Mouse (Mus musculus): ENCODE measurements around the gene Mmp19.

Mmp19 gene

DNA sequence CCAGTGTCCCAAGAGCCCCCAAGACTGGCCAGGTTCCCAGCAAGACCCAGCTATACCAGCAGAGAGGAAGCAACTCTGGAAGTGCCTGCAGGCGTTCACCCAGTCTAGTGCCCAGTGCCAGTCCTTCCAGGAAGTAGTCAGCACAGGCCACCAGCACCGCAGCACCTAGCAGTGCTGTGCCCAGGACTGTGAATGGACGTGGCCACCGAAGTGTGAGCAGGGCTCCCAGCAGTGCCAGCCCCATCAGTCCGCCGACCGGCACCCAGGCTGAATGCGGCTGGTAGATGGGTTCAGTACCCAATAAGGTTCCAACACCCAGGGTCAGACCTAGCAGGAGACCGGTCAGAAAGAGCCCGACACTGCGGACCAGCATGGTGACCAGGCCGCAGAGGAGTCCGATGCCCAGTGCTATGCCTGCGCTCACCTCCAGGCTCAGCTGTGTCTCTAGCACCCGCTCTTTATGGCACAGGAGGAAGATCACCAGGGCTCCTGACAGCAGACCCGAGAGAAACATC, 11.3 kb downstream of the Mmp19 start:
- in situ Hi-C loops (cut with MboI, MseI), result no loop called here

DNA sequence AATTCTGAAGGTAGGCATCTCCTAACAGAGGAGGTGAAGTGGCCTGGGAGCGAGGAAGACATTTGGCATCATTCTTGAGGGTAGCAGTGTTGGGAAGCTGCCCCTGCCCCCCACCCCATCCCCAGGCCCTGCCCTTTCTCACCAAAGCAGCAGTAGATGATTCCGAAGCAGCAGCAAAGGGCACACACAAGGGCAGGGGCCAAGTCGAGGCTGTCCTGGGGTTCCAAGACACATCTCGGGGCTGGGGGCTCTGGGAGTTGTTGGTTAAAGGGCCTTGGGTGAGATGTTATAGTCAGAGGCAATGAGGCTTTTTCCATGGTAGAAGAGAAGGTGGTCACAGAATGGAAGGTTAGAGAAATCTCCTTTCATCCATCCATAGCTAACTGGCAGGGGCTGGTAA, 12.2 kb downstream of the Mmp19 start:
- in situ Hi-C loops (cut with MboI, MseI), result no loop called here

GRCm38 (mm10) chr10:128803361-128803760, 12.7 kb downstream of the Mmp19 start:
- in situ Hi-C loops (cut with MboI, MseI), result no loop called here

DNA sequence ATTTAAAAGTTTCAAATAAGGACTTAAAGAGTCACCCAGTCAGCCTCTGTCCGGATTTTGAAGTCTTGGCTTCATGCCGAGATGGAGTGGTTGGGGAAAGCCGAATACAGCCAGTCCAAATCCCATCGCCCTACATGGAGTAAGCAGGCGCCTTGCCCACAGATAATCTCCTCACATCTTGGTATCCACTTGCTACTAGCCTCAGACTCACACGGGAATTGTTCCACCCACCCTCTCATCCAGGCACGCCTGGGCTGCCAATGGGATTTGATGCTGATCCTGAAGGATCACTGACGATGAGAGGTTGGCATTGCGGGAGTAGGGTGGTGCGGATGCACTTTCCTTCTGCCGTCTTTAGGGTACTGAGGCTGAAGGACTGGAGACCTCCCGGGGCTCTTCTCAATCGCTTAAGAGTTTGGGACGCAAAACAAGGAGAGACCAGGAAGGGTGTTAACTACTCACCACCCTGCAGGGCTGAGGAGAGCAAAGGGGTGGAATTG, 13.1 kb downstream of the Mmp19 start, which contains the start of gene Dnajc14:
Dnajc14 (plus strand) TSS at position 292 of the 500 bp plus-strand sequence.
- in situ Hi-C loops (cut with MboI, MseI), result no loop called here

- in situ Hi-C loops (cut with MboI, MseI), result no loop called here
Measured at GRCm38 (mm10) chr10:128804271-128805091, 13.8 kb downstream of the Mmp19 start, which contains the start of gene Tmem198b. Gene Tmem198b, minus strand, starts transcription at chr10:128804370.

- in situ Hi-C loops (cut with MboI, MseI), result no loop called here
Measured at GRCm38 (mm10) chr10:128805092-128806000, 14.6 kb downstream of the Mmp19 start.

DNA sequence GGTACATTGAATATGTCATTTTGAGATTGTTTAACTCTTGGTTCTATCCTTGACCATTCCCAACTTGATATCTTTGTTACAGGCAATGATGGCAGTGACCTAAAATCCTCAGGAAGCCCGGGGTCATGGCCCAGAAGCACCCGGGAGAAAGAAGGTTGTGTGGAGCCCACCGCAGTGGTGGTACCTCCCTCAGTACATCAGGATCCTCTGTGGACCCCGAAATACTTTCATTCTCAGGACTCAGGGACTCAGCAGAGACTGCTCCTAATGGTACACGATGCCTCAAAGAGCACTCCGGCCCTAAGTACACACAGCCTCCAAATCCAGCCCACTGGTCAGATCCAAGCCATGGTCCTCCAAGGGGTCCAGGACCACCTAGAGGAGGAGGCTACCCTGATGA, 15.4 kb downstream of the Mmp19 start:
- in situ Hi-C loops (cut with MboI, MseI), result no loop called here

- in situ Hi-C loops (cut with MboI, MseI), result no loop called here
Measured at GRCm38 (mm10) chr10:128807018-128807417, 16.3 kb downstream of the Mmp19 start.

- in situ Hi-C loops (cut with MboI, MseI), result no loop called here
Measured at GRCm38 (mm10) chr10:128817033-128817432, 26.3 kb downstream of the Mmp19 start, which contains the start of gene Sarnp. Gene Sarnp, plus strand, starts transcription at chr10:128817333.

- in situ Hi-C loops (cut with MboI, MseI), result loop anchor here in 1 of 2 experiments (5.0 kb wide), 1 partner anchor 68 kb away; no protein-coding TSS in a partner anchor
Measured at GRCm38 (mm10) chr10:128820217-128820616, 29.5 kb downstream of the Mmp19 start.

- in situ Hi-C loops (cut with MboI, MseI), result loop anchor here in 1 of 2 experiments (5.0 kb wide), 1 partner anchor 69 kb away; no protein-coding TSS in a partner anchor
Measured at GRCm38 (mm10) chr10:128821358-128822056, 30.8 kb downstream of the Mmp19 start, which contains the start of gene Ormdl2. Gene Ormdl2, minus strand, starts transcription at chr10:128821645.

DNA sequence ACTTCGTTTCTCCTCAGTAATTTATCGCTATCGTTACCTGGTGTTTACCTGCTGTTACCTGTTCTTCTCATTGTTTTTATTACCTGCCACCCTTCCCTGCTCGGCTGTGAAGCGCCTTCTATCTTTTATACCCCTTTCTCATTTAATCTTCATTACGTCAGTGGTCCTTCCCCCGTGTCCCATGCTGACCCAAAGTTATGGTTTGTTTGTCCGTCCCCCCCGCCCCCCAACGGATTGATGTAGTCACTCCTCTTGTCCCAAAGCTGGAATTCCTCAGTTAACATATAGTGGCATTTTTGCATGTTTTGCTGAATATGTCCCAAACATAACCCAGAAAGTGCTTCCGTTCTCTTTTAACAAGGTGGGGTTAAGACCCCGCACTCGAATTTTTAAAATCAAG, 31.4 kb downstream of the Mmp19 start:
- in situ Hi-C loops (cut with MboI, MseI), result loop anchor here in 1 of 2 experiments (5.0 kb wide), 1 partner anchor 70 kb away; no protein-coding TSS in a partner anchor

DNA sequence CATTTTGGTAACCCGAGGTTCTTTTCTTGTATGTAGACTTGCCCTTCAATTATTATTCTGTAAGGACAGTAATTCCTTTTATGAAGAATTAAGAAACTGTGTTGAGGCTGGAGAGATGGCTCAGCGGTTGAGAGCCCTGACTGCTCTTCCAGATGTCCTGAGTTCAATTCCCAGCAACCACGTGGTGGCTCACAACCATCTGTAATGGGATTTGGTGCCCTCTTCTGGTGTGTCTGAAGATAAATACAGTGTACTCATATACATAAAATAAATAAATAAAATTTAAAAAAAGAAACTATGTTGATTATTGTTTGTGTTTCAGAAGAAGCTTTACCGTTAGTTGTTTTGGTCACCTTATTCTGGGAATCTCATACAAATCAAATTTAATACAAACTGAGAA, 32.4 kb downstream of the Mmp19 start:
- in situ Hi-C loops (cut with MboI, MseI), result loop anchor here in 1 of 2 experiments (5.0 kb wide), 1 partner anchor 71 kb away; no protein-coding TSS in a partner anchor

GRCm38 (mm10) chr10:128823821-128824220, 33.1 kb downstream of the Mmp19 start:
- in situ Hi-C loops (cut with MboI, MseI), result loop anchor here in 1 of 2 experiments (5.0 kb wide), 1 partner anchor 72 kb away; no protein-coding TSS in a partner anchor

DNA sequence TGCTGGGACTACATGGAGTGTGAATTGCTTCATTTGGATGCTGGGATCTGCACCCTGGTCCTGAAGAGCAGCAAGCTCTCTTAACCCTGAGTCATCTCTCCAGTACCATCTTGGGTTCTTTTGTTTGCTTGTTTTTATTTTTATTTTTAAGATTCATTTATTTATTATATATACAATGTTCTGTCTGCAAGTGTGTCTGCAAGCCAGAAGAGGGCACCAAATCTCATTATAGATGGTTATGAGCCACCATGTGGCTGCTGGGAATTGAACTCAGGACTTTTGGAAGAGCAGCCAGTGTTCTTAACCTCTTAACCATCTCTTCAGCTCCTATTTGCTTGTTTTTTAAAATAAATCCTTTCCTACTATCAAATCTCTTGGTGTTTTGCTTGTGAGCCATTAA, 46.7 kb downstream of the Mmp19 start:
- in situ Hi-C loops (cut with MboI, MseI), result no loop called here

GRCm38 (mm10) chr10:128839434-128839833, 48.7 kb downstream of the Mmp19 start:
- in situ Hi-C loops (cut with MboI, MseI), result no loop called here

DNA sequence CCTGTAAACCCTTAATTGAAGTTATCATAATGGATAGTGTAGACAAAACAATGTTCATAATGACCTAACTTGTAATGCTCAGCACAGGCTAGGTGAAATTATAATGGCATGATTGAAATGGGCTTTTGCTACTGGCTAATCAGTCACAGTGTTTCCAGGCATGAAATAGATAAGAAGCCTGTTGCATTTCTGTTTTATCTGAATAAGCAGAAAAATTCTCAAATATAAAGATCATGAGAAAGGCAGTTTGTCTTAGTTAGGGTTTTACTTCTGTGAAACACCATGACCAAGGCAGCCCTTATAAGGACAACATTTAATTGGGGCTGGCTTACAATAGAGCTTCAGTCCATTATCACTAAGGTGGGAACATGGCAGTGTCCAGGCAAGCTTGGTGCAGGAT, 49.9 kb downstream of the Mmp19 start:
- in situ Hi-C loops (cut with MboI, MseI), result no loop called here

- in situ Hi-C loops (cut with MboI, MseI), result no loop called here
Measured at GRCm38 (mm10) chr10:128843260-128843659, 52.5 kb downstream of the Mmp19 start.

GRCm38 (mm10) chr10:128845516-128845915, 54.8 kb downstream of the Mmp19 start:
- in situ Hi-C loops (cut with MboI, MseI), result loop anchor here (5.0 kb wide), 1 partner anchor 42 kb away; no protein-coding TSS in a partner anchor

DNA sequence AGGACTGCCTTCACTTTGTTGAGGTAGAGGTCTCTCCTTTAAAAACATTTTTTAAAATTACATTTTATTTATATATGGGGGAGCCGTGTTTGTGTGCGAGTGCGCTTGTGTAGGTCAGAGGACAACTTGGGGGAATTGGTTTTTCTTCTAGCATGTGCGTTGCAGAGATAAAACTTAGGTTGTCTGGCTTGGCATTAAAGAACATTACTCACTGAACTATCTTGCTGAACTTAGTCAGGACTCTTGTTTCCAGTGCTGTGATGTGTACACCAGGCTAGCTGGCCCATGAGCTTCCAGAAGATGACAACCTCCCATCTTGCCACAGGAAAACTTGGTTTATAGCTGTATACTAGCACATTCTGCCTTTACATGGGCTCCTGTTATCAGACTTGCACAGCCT, 56.0 kb downstream of the Mmp19 start:
- in situ Hi-C loops (cut with MboI, MseI), result loop anchor here (5.0 kb wide), 1 partner anchor 41 kb away; no protein-coding TSS in a partner anchor
